Mouse (Mus musculus): ENCODE data around the gene Bnipl.

DNA sequence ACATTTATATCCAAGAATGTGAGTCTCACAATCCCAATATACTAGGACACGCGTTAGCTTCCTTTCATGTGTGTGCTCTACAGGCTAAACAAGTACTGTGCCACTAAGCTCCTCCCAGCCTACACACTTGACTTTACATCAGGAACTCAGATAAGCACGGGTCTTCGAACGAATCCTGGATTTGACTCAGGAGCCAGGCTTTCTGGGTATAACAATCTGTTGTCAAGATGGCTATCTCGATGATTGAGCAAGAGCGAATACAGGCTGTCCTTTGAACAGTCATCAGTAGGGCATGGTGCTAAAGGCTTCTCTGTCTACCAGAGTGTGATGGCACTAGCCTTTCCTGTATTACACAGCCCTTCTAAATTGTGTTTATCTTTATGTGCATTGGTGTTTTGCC is 47.0 kb upstream of the Bnipl start:
- TF ChIP-seq GATA1 (IDR thresholded peaks at IDR 0.05; ENCODE audit: borderline replicate concordance, low read length) (no peak), CTCF (IDR thresholded peaks at IDR 0.05; ENCODE audit: low read depth, low read length) (no peak)
